Mouse (Mus musculus) kidney, postnatal 14 days (tissue): ENCODE data around the gene Hoxb9.

Experiments used
- DNase-seq: peaks from one replicate; pipeline ENCODE4 v3.0.0; 2022; ENCODE audit warnings: mixed read lengths

Gene Hoxb9

DNA sequence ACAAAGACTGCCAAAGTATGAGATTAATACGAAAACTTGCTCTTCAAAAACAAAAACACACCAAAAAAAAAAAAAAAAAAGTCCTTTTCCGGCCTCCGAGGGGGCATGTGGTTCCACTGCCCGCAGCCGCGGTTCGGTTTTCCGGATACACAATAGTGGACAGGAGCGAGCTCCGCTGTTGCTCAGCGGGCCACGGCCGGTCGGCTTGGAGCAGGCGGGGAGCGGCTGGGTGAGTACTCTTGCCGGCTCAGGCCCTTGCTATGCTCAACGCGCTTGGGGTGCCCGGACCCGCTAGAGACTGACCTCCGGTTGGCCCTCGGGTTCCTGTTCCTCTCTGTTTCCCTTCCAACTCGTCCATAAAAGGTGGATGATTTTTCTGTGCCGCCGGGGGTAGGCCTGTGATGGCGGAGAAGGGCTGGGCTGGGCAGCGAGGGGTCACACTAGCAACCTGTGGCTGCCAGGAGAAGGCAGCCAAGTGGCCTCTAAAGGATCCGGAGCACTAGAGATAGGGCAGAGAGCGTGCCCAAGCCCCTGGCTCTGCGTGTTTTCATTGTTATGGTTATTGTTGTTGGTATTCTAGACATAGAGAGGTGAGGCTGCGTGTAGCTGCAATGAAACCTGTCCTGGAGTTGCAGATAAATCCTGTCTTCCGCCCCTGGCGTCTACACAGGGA is 43.5 kb downstream of the Hoxb9 start:
- DNase-seq, result peak; percentile 82

- DNase-seq, result no peak
Measured at GRCm38 (mm10) chr11:96315344-96315681, 44.1 kb downstream of the Hoxb9 start.

DNA sequence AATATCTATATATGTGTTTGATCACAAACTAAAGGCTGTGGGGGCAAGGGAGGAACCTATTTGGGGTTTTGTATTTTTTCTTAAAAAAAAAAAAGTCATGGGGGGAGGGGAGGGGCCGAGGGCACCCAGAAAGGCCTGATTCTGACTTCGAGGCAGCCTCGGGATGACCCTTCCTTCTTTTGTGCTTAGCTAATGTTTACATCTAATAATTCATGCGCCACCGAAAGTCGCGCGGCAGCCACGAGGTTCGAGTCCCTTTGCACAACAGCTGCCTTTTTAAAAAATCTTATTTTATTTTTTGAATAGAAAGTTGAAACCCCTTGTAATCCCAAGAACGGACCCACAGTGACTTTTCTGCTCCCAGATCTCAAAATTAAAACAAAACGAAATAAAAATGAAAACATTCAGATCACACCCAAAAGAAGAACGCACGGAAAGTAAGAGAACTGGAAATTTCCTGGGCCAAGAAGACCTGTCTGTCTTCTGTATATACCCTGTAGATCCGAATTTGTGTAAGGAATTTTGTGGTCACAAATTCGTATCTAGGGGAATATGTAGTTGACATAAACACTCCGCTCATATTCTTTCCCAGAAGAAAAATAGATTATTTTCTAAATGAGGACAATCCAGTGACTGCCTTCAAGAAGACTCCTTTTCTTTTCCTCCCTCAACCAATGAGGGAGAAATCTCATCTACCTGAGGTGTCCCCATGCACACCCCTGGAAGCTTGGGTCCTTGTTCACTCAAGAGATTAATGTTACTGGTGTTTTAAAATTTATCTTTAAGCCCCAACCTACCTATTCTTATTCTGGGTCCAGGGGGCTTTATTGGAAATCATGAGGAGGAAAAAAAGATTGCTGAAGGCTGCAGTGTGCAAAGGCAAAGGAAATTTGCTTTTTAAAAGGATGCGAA is 45.7 kb downstream of the Hoxb9 start:
- no peak for DNase-seq

- DNase-seq, result no peak
Measured at GRCm38 (mm10) chr11:96317608-96318367, 46.5 kb downstream of the Hoxb9 start, which contains the start of gene Hoxb4. Hoxb4 (plus strand) TSS chr11:96318267.

GRCm38 (mm10) chr11:96318368-96319070 is 47.3 kb downstream of the Hoxb9 start:
- DNase-seq, result peak; percentile 92

GRCm38 (mm10) chr11:96319071-96319902 is 48.0 kb downstream of the Hoxb9 start:
- DNase-seq, result peak; percentile 84

- peak; percentile 77 for DNase-seq
Measured at GRCm38 (mm10) chr11:96319910-96320309, 48.7 kb downstream of the Hoxb9 start.

GRCm38 (mm10) chr11:96320688-96321087 is 49.4 kb downstream of the Hoxb9 start:
- DNase-seq, result no peak

DNA sequence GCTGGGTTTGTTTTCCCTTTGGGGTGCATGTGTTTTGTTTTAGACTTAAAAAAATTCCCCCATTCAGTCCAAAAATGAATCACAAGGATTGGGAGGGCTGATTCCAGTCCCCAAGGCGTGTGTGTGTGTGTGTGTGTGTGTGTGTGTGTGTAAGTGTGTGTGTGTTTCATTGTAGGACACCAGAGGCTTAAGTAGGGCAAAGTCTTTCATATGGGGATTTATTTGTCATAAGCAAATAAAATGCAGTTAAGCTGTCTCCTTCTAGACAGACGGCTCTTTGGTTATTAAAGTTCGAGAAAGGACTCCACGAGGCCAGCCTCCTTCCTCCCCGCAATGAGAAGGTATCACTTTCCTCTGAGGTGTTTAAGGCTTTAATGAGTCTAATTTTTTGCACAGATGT is 50.6 kb downstream of the Hoxb9 start:
- DNase-seq, result no peak

DNA sequence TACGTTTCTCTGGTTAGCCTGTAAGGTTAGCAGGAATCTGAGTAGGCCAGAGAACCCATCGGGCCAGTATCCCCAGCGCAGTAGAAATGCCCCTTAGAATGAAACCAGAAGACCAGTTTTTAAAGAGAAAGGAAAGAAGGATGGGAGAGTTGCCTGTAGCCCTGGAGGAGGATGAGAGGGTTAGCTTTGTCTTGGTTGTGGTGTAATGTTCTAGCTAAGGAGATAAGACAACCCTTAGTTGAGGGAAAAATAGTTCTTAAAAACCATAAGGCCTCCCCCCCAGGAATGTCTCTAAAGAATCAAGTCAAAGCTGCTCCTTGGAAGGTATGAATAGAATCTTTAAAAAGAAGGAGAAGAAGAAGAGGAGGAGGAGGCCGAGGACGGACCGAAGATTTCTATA is 51.5 kb downstream of the Hoxb9 start:
- DNase-seq, result no peak

DNA sequence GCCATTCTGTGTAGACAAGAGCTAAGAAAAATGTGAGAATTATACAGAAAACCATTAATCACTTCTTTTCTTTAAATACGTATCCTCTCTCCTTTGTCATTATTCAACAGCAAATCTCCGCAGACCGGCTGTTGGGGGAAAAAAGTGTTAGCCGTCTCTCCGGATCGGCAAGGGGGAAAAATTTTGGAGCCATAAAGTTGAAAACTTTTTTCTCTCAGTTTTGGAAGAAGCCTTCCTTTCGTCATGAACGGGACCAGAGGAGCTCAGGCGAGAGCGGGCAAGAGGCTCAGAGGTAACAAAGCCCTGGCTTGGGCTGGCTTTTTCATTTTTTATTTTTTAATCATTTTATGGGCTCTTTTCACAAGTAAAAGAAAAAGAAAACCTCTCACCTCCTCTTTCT is 51.9 kb downstream of the Hoxb9 start, which contains the start of gene Hoxb3:
Hoxb3 (plus strand) TSS at position 173 of the 400 bp plus-strand sequence.
- DNase-seq, result no peak

- DNase-seq, result no peak
Measured at GRCm38 (mm10) chr11:96324125-96324524, 52.9 kb downstream of the Hoxb9 start.

DNA sequence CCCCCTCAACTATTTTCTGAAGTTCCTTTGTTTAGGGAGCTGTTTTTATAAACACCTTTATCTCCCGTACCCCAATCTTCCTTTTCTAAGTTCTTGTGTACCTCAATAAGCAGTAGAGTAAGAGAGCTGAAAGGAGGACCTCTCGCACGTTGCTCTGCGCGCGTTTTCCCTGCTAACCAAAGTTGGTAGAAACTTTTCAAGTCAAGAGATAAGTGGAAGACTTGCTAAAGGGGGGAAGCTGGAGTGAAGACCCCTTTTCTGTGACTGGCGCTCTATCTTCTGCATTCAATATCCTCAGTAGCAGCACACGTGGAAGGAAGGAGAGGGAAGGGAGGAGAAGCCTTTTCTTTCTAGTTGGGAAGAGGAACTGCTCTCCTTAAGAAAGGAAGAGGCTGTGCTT is 53.7 kb downstream of the Hoxb9 start:
- DNase-seq, result no peak

DNA sequence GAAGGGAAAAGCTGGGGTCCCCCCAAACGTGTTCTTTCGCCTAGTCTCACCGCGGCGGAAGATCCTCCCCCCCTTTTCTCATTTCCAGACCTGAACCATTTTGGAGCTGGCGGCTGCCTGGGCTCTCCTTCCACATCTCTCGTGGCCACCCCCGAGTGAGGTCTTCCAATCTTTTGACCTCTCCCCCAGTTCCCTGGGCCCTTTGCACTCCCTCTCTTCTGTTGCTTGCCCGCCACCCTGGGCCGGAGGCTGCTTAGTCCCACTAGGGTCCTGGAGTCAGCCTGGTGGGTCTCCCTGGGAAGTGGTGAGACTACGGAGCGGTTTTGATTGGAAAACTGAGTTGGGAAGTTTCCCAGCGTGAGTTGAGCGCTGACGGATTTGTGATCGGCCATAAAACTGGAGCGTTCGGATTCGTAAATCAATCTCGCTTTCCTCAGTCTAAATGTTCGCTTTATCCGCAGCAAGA is 54.5 kb downstream of the Hoxb9 start:
- DNase-seq, result no peak
